Mouse (Mus musculus) MN1 (cell line): ENCODE measurements at regions not wholly inside any gene's neighbourhood (a gene's known extent, or its start where the extent isn't known, plus 50 kb on each side); places are given as distances from the start of the nearest gene placed in this dataset.

Experiments used
- DNase-seq: peaks from one replicate; pipeline ENCODE4 v3.0.0-alpha.2; 2016; ENCODE audit warnings: low spot score

DNA sequence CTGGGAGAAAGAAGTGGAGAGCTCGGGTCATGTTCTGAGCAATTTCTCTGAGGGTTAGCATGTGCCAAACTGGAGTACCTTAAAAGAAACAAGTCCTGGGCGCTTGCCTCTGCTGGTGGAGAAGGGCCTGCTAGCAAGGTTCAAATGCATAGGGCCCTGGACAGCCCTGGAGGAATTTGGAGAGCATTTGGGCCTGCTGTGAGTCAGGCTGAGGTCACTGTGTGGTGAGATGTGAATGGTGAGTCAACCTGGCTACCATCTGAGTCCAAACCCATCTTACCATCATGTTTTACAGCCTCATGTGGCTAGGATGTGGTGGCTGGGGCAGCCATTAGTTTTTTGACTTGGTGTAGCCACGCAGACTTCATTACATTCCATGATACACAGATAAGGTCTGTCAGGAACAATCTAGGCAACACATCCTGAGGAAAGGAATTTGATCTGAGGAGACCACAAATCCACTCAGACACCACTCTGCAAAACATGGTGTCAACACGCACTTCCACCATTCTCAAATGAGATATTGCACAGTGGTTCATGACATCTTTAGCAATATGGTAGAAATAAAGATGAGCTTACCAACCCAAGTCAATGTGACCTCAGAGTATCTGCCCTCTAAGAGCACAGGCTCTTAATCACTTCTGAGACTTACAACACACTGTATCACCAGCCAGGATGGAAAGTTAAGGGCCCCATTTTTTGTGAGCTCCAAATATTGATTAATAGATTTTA is 83.1 kb downstream of the Thbs2 start:
- DNase-seq = no peak

DNA sequence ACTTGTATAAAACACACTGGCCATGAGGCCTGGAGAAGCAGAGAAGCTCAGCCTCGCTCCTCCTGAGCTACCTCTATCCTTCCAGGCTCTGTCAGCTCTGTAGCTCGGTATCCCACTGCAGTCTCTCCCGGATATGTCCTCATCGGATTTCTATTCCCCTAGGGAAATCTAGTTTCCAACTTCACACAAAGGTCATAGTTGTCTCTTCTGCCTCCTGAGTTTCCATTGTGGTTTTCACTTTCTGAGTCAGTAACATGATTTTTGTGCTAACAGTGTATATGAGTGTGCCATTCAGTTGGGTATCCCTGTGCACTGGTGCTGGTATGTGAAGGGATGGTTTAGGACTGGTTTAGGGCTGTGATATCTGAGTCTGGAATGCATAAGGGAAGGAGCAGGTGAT is 85.2 kb downstream of the Thbs2 start:
- DNase-seq = no peak

DNA sequence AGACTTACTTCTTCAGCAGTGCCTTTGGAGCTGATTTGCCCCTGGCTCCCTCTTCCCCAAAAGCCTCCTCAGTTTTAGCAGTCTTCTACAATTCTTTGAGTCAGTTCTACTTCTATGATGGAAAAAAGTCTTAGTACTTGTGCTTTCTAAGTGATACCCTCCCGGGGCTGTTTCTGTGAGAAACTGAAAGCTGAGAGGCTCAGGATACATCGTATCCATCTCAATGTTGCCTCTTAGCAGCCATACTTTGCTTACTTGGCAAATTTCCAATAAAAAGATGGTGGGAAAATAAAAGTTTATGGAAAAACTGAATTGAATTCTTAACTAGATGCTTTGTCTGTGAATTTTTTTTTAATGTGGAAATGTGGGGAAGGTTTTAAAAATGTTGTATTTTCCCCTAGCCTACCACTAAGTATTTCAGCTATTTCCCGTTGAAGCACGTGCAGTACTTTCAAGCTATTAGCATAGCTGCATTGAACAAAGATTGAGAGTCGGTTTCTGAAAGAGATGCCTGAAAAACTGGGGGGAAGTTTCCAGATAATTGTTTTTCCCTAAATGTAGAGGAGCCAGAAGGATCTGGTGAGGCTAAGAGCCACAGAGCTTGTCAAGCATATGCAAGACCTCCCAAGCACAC is 87.6 kb downstream of the Thbs2 start:
- no peak for DNase-seq

DNA sequence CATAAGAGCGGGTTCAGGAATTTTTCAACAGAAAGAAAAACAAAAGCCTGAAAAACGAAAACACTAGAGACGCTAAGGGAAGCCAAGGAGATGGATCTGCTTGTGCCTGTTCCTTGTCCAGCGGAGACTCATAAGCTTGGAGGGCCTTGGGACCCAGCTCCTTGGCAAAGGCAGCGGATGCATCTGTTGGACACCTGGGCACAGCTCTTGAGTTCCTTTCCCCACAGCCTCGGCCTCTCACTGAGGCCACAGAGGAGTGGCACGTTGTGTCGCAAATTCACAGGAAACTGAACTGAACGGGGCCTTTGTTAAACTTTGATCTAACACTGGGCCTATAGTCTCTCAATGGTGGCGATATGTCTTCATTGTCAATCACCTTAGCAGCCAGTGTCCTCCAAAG is 94.4 kb downstream of the Thbs2 start:
- DNase-seq = no peak

DNA sequence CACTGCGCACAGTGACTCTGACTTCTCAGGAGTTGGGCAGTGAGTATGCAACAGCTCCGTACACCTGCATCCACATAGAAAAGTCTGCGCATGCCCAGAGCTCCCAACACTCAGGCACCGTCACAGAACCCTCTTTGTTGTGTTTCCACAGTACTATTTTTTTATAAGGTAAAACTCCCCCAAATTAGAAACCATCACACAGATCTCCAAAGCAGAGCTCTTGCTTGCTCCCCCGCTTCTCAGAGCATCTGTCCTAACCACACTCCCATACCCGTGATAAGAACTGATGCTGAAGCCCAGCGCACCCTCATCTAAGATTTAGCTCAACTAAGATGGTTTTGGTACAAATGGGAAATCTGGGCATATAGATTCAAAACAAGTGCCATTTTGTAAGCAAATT is 97.6 kb downstream of the Thbs2 start:
- DNase-seq = no peak

DNA sequence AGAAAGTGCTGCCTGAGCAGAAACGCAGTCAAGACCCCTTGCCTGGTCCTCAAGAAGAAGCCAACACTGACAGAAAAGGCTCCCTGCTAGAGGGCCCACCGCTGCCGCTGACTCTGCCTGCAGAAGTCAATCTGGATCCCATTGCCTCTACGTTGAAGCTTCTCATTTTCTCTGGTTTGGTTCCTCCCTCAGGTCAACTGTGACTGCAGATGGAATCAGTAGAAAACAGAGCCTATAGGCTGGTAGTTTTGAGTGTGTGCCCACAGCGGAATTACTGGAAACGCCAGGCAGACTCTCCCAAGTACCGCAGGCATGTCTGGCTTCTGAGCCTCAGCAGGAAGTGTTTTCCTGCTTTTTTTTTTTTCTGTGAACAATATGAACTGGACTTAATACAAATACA is 98.5 kb downstream of the Thbs2 start:
- DNase-seq = no peak

DNA sequence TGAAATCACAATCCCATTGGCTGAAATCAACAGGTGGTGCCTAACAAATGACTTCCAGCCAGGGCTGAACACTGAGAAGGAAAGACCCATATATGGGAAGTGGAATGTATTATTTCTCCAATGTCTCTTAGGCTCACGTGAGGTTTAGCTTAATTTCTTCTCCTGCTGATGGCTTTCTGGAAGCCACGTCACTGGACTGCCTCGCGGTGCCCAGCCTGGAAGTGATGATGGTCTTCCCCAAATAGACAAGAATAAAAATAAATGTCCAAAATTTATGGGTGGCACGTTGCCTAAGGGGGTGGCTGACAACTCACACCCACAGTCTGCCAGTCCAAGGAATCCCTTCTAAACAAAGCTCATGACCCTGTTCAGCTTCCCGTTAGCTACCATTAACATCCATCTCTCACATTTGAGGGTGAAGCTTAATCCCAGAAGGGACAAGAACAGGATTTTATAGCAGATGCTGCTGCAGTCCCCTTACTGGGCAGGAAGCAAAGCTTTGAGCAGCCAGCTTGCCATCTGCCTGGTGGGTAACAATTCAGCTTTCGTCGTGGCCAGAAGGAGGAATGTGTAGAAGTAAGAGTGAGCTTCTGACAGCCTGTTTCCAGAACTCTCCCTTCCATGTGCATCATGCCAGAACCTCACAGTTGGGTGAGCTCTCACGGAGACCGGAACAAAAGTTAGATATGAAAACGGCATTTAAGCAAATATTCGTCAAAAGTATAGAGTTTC is 105.8 kb downstream of the Thbs2 start:
- no peak for DNase-seq

DNA sequence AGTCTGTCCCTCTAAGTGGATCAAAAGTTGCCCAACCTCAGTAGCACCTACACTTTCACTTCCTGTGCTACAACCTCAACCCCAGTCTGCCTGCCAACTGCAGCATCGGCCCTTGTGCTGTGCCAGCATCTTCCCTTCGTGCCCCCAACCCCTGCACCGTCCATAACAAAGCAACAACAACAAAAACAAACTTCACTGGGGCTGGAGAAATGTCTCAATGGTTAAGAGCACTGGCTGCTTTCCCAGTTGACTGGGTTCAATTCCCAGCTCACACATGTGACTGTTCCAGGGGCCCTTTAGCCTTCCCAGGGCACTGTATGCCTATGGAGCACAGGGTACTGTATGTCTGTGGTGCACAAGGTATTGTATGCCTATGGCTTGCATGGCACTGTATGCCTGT is 114.4 kb downstream of the Thbs2 start:
- DNase-seq = no peak

DNA sequence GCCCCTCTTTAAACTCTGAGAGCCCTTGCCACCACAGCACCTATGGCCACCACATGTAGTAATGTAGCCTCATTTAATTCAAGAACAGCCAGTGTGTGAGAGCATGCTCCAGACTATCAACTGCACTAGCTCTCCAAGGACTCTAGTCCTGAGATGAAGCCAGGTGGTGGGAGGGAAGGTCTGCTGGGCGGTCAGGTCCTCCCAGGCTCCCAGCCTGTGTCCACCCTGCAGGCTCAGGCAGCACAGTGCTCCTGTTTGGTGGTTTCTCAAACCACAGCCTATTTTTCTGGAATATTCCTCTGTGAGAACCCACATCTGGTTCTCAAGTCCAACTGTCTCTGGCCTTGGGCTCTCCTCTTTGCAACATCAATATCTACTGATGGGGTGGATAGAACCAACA is 115.3 kb downstream of the Thbs2 start:
- DNase-seq = no peak

DNA sequence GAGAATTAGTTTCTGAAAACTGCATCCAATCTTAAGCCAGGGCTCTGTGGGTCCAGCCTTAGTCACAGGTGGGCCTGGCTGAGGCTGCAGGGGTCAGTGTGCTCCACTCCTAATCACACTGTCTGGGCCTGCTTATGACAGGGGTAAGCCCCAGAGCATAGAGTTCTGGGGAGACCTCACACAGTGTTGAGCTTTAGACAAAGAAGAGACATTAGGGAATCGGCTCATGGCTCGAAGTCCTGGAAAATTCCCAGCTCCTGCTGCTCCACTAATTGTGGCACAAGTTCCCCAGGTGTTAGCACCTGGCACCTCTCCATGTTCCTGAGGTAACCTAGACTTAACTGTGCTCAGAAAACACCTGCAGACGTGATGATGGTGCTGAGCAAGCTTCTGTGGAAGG is 115.8 kb downstream of the Thbs2 start:
- no peak for DNase-seq

DNA sequence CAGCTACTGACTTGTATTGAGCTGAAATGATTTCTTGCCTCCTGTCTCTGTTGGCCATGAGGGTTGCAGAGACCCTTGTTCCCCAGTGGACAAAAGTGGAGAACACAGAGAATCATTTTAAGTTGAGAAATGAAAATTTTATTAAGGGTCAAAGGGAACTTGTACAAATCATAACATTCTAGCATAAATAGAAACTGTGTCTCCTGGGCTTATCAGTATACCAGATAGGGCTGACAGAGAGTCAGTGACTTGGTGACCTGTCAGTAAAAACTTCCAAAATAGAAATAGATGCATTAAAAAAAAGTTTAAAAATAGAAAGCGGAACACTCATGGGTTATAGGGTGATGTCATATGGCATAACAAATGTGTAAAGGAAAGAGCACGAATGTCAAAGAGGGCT is 117.9 kb downstream of the Thbs2 start:
- no peak for DNase-seq

DNA sequence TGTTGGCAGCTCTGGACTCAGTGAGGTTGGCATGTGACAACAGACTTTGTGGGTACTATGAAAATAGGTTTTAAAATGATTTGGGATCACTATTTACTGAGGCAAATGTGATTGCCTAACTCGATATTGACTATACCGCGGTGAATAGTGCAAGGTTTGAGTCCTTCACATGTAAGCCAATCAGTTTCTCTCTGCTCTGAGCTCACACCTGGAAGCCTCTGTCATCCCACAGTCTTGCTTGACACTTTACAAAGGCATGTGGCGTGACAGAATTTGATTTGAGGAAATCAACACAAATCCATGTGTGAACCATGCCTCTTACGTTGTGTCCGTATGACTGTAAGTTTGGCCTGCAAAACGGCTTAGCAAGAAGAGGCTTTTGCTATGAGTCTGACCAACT is 122.9 kb downstream of the Thbs2 start:
- DNase-seq = no peak

DNA sequence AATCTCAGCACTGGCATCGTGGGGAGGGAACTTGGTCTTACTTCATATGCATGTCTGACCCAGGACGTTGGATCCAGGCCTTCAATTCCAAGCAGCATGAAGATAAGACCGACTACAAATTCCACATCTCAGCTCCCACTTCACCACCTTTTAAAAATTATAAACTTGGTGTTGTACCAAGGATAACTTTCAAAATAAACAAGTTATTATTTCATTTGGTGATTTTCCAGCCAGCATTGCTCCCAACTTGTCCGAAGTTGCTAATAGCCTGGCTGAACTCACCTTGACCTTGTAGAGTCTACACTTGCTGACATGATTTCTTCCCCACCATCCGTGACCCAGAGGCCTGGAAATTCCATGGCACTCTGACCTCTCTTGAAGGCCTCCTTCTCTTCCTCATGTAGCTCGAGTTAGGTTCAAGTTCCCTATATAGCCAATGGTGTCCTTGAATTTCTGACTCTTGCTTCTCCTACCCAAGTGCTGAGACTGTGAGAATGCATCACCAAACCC is 123.7 kb downstream of the Thbs2 start:
- DNase-seq = no peak

DNA sequence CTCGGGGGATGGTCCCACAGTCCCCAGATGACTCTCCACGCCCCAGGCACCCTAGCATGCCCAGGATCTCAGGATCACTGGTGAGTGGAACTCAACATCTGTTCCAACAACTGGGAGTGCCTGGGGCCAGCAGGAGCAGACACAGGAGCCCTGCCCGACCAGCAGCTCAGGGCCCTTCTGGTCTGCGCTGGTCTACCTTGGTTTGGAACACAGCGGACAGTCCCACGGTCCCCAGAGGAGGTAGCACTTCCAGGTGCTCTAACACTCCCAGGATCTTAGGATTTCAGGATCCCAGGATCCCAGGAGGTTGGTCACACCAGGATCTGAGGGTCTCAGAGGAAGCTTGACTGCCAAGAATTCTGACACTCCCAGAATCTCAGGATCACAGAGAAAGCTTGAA is 131.8 kb downstream of the Thbs2 start:
- no peak for DNase-seq

DNA sequence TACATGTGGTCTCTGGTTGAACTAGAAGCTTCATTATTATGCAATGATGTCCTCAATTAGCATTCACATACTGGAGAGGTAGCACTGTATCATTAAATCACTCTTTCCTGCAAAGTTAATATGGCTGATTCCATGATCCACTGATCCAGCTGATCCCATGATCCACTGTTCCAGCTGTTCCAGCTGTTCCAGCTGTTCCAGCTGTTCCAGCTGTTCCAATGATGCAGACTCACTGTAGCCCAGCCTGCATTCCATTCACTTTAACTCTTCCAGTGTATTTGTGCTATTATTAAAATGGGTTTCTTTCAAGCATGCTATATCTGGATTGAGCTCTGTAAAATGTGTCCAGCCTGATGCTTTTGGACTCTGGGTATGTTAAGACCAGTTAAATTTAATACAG is 136.8 kb downstream of the Thbs2 start:
- no peak for DNase-seq

DNA sequence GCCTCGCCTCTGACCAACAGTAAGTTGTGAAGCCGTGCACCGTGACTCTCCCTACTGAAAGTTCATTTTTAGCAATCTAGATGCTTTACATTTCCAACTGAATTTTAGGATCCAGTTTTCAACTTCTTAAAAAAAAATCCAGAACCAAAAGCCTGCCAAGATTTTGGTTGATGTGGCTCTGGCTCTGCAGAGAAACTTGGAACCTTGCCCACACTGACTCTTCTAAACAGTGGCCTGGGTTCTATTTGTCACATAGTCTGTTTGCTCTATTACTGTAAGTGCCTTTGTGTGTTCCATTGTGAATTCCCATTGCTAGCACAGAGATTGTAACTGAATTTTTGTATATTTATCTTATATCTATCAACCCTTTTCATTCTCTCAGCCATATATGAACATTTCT is 140.8 kb downstream of the Thbs2 start:
- no peak for DNase-seq

DNA sequence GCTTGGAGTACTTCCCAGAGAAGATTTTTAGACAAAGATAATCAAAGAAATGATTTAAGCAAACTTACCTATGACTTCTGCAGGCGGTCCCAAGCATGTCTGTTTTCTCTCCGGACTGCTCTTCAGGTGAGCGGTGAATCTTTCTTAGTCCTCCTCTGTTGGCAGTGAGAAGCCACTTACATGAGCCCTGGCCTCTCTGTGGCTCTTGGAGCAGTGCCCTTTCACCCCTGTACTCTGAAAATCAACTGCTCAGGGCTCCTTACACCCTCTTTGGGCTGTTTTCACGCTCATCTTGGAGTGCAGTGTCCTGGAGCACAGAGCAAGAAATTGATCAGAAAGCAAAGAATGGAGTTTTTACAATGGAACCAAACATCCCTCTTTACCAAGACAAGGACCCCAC is 142.0 kb downstream of the Thbs2 start:
- no peak for DNase-seq

DNA sequence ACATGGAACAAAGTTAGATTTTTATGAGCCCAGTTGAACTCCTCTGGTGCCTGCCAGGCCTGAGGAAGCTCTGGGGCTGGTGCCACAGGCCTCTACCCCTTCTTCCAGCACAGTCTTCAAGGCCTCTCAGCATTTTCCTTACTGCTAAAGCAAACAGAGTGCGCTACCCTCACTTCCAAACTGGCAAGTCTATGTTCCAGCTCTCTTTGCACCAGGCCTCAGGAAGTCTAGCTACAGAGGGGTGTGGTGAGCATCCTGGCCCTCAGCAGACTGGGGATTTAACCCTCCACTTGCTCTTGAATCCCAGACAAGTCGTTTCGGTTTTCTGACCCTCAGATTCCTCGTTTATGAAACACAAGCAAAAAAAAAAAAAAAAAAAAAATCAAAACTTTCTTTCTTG is 142.4 kb downstream of the Thbs2 start:
- no peak for DNase-seq

DNA sequence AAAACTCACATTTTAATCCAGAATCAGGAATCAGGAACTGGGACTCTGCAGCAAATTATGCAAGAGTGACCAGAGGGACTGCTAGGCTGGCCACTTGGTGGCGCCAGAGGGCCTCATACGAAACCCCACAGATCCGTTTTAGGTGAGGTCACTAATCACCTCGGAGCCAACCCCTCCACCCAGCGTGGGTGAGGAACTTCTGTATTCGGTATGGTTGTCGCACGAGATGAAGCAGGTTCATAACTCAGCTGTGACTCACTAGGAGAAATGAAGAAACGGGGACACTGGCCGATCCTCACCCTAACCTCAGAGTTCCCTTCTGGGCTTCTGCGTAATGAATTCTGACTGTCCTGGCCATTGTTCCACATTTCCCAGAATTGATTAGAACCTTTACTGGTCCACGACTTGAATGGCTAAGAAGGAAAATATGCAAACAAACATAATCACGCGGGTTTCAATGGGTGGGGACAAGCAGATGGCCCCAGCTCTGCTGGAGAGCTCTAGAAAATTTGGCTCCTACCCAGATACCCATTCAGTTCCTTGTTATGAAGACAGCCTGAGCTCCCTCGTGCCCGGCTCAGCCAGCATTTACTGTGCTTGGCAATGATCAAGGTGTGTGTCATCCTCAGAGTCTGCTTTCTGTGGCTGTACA is 148.1 kb downstream of the Thbs2 start:
- no peak for DNase-seq

DNA sequence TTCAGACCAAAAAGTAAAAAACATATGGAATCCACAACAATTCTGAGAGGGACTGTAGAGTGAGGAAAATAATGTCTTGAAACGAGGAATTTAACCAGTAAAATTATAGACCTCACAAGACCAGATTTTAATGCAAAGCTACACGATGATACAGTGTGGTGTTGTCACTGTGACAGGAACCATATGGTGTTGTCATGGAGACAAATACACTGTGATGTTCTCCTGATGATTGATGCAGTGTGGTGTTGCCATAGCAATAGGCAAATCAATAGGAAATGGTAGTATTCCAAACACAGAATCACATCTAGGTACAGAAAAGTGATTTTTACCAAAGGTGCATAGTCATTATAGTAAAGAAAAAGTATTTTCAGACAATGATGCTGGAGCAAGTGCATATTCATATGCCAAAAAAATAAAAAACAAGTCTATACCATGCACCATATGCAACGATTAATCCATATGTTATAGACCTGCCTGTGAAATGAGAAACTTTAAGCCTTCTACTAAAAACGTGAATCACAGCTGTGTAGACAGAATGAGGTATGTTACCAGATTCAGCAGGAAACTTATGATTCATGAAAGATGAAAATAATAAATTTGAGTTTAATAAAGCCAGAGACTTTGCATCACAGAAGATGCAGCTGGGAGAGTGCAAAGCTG is 149.6 kb downstream of the Thbs2 start:
- DNase-seq = no peak

DNA sequence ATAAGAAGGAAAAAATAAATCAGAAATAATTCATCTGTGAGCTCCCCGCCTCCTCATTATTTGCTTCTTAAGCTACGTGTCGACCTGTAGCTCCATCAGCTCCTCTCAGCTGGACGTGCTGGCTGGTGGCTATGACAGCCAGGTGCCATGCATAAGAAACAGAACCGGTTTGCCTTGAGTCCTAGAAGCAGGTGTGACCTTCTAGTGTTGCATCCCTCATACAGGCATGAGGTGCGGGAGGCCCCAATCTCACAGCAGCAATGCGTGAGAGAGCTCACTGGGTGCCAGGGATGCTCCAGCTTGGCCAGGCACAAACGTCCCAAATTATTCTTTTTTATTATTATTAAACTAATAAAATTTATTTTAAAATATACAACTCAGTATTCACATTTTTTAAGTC is 153.0 kb downstream of the Thbs2 start:
- no peak for DNase-seq

DNA sequence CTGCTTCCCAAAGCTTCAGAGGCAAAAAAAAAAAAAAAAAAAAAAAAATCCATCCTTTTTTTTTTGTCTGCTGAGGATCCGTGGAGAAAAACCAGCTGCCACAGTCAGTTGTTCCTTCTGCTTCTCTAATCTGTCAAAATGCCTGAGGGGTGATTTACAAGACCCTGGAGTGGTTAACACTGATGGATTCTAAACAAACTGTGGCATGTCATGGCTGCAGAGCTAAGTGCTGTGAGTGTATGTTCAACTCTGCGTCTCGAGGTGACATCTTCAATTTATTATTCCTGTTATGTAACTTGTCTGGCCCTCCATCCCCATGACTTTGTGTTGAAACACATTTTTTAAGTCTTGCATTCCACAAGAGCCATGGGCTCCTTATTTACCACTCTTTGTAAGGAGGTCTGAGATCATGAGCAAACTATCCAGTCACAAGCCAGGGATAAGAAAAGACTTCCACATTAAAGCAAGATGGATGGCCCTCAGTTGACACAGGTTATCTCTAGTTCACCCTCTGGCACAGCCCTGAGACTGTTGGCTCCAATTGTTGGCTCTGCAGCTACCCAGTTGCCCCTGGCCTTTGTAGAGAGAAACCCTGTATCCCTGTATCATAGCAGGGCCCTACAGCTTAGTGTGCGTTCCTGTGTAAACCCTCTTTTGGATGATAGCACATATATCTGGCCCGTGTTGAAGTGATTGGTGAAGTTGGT is 153.6 kb downstream of the Thbs2 start:
- DNase-seq = no peak
